Mouse (Mus musculus): Measurements from ENCODE around the gene Krt20.

GRCm38 (mm10) chr11:99474981-99475380, 37.0 kb upstream of the Krt20 start:
- no peak for TF ChIP-seq CTCF (IDR thresholded peaks at IDR 0.05; ENCODE audit: low read depth, low read length)
- no peak for TF ChIP-seq POLR2A (IDR thresholded peaks at IDR 0.05; ENCODE audit: borderline replicate concordance, low read depth, low read length)
